Mouse (Mus musculus) midbrain, embryonic 11.5 days (tissue): Measurements from ENCODE around the gene Snd1. TPM values are rescaled to one million over a fixed set of nuclear protein-coding genes. Genes with fewer than 3 reads are reported as not detected.

Experiments used
- ATAC-seq: fragments of 200-750 bp; cut with Nextera tagmentation; 2 replicates; pipeline ENCODE4 v1.8.0; 2017; ENCODE audit warnings: moderate TSS enrichment, moderate library complexity; ENCODE audit not compliant: low FRiP score
- DNase-seq: peaks from one replicate; pipeline ENCODE4 v3.0.0; 2015; ENCODE audit warnings: low spot score; ENCODE audit errors: missing footprints
- H3K27ac ChIP-seq: fragments of 300-500 bp; sonication (generic); 2 replicates; pipeline ENCODE4 v1.5.1; 2014; ENCODE audit warnings: low read depth, low read length
- H3K27me3 ChIP-seq: fragments of 300-500 bp; sonication (generic); 2 replicates; pipeline ENCODE4 v1.6.1; 2014; ENCODE audit warnings: mild to moderate bottlenecking, low read length, moderate library complexity, mixed read lengths; ENCODE audit not compliant: control insufficient read depth, insufficient read depth
- H3K36me3 ChIP-seq: fragments of 300-500 bp; sonication (generic); 2 replicates; pipeline ENCODE4 v1.6.1; 2014; ENCODE audit warnings: mild to moderate bottlenecking, low read length, moderate library complexity, mixed read lengths; ENCODE audit not compliant: control insufficient read depth, insufficient read depth
- H3K4me1 ChIP-seq: fragments of 300-500 bp; sonication (generic); 2 replicates; pipeline ENCODE4 v1.6.1; 2014; ENCODE audit warnings: low read length; ENCODE audit not compliant: control insufficient read depth, insufficient read depth
- H3K4me2 ChIP-seq: fragments of 300-500 bp; sonication (generic); 2 replicates; pipeline ENCODE4 v1.6.1; 2014; ENCODE audit warnings: mild to moderate bottlenecking, moderate library complexity
- H3K4me3 ChIP-seq: fragments of 300-500 bp; sonication (generic); 2 replicates; pipeline ENCODE4 v1.5.1; 2014; ENCODE audit warnings: low read depth, low read length
- H3K9ac ChIP-seq: fragments of 300-500 bp; sonication (generic); 2 replicates; pipeline ENCODE4 v1.6.1; 2014; ENCODE audit warnings: low read length
- H3K9me3 ChIP-seq: fragments of 300-500 bp; sonication (generic); 2 replicates; pipeline ENCODE4 v1.6.1; 2016; ENCODE audit warnings: low read length; ENCODE audit not compliant: control insufficient read depth
- WGBS: fragments of 180-500 bp; shearing (Covaris S2); extraction: QIAGEN DNeasy Blood & Tissue Kit; methylation state at CpG from one replicate; pipeline ENCODE4 v1.1.7; 2014; 5-methylcytosine and 5-hydroxymethylcytosine counted together
- polyA plus RNA-seq: library from polyadenylated mRNA; unstranded; fragments of >200 nt; fragmentation: Nextera tagmentation; extraction: Ambion mirVana; gene quantifications from 2 replicates; pipeline ENCODE4 v1.2.1, GENCODE M21; 2014

The Snd1 gene
- polyA plus RNA-seq, 1 experiment from 2014 or later, result 88.9 TPM

DNA sequence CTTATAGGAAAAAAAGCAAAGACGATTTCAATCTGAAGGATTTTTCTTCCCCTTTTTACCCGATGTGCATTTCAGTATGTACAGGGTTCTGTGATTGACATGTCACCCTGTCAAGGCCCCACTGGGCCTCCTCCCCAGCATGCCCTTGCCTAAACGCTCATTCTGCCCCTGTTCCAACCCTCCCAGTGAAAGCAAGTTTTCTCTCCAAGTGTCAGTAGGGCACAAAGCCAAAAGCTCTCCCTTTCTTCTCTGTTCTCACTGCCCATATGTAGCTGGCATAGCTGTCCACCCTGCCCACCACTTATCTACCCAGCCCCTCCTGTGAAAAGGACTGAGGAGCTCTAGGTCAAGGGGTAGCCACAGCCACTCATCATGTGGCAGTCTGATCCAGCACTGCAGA is 374.4 kb downstream of the Snd1 start:
- no peak overlapping the region for H3K4me2 ChIP-seq
- H3K4me1 ChIP-seq, result peaks cover 29% of the 10 kb centered on the region
- DNase-seq, result no peak
- H3K27ac ChIP-seq, result no peak overlapping the region
- H3K27me3 ChIP-seq, result no peaks in the 10 kb centered on the region
- WGBS, result 53% methylated on average over 3 of the region's 3 CpGs
- no peaks in the 10 kb centered on the region for H3K36me3 ChIP-seq
- no peak overlapping the region for H3K4me3 ChIP-seq
- no peak for ATAC-seq
- no peak overlapping the region for H3K9ac ChIP-seq
- H3K9me3 ChIP-seq, result no peaks in the 10 kb centered on the region

DNA sequence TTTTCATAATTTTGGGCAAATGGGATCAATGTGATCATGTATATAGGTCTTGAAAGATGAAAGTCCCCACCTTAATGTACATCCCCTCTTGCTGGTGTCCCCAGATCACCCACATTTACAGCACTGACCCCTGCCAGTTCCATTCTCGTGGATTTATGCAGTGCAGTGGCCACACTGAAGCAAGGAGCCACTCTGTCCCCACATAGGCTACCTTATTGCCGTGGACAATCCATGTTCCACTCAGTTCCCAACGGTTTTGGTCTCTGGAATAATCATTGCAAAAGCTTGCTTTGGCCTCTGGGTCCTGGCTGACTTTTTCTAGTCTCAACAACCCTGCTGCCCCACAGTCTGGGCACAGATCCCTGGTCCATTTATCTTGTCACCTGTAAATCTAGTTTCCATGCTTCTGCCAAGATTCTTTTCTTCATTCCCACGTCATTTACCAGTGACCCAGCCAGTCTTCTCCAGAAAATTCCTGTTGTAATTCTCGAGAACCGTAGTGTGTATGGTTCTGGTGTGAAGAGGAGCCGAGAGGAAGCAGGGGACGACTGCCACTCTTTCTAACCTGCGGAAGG is 375.5 kb downstream of the Snd1 start:
- H3K36me3 ChIP-seq, result no peaks in the 10 kb centered on the region
- H3K4me3 ChIP-seq, result no peak overlapping the region
- WGBS, result 89% methylated on average over 9 of the region's 9 CpGs
- H3K4me1 ChIP-seq, result peaks cover 30% of the 10 kb centered on the region
- no peaks in the 10 kb centered on the region for H3K9me3 ChIP-seq
- no peak overlapping the region for H3K9ac ChIP-seq
- ATAC-seq (no peak), DNase-seq (peak; percentile 61)
- H3K27me3 ChIP-seq, result no peaks in the 10 kb centered on the region
- H3K4me2 ChIP-seq, result no peak overlapping the region
- H3K27ac ChIP-seq, result no peak overlapping the region

DNA sequence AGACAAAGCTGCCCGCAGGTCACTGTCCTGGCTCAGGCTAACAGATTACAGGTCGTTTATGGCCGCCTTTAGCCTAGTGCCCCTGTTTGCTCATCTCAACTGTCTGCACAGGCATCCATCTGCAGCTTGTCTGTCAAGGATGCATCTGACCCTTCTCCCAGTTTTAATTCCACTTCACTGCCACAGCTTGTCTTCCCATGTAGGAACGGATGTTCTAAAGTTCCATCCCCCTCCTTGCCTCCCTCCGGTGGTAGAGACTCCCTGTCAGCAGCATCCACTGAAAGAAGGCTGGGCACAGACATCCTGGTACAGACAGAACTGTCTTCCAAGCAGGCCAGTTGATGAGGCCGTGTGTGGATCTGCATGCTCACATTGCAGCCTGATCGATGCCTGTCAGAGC is 377.4 kb downstream of the Snd1 start:
- ATAC-seq (no peak), DNase-seq (peak; percentile 69)
- no peaks in the 10 kb centered on the region for H3K36me3 ChIP-seq
- WGBS, result 78% methylated on average over 7 of the region's 7 CpGs
- H3K4me2 ChIP-seq, result no peak overlapping the region
- H3K4me3 ChIP-seq, result no peak overlapping the region
- H3K27me3 ChIP-seq, result no peaks in the 10 kb centered on the region
- no peaks in the 10 kb centered on the region for H3K9me3 ChIP-seq
- no peak overlapping the region for H3K27ac ChIP-seq
- H3K4me1 ChIP-seq, result peaks cover 26% of the 10 kb centered on the region
- no peak overlapping the region for H3K9ac ChIP-seq

DNA sequence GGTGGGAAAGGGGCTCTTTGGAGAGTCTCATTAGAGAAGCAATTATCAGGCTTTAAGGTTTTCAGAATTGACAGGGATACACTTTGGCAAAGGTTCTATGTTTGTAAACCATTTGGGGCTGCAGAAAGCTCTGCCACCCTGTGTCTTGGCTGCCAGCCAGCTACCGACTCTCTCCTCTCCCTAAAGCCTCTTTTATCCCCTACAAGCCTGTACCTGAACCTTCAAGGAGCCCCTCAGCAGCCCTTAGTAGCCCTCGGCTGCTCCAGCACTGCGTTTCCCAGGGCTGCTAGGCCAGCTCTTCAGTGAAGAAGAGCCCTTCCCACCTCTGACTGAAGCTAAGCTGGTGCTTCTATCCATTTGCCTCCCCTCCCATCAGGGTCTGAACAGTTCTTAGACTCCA is 378.2 kb downstream of the Snd1 start:
- ATAC-seq (no peak), DNase-seq (peak; percentile 59)
- H3K4me1 ChIP-seq, result peaks cover 26% of the 10 kb centered on the region
- no peak overlapping the region for H3K9ac ChIP-seq
- no peaks in the 10 kb centered on the region for H3K9me3 ChIP-seq
- WGBS, result 42% methylated on average over 3 of the region's 3 CpGs
- no peak overlapping the region for H3K4me3 ChIP-seq
- H3K36me3 ChIP-seq, result no peaks in the 10 kb centered on the region
- H3K27ac ChIP-seq, result no peak overlapping the region
- no peaks in the 10 kb centered on the region for H3K27me3 ChIP-seq
- no peak overlapping the region for H3K4me2 ChIP-seq

DNA sequence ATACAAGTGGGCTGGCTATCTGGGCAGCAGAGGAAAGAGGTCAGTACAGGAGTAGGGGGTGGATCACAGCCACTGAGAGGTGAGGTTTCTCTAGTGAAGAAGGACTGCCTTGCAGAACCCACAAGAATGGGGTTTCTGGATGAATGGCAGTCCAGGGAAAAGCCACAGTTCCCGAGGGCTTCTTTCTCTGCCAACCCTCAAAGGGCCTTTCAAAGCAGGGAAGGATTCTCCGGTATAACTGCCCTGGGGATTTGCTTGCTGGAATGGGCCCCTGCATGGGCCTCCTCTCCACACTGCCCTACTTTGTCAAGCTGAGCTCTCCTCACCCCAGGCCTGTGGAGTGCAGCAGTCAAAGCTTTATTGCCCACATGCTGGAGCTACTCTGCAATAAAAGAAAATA is 378.7 kb downstream of the Snd1 start:
- no peak for ATAC-seq
- H3K9me3 ChIP-seq, result no peaks in the 10 kb centered on the region
- H3K4me3 ChIP-seq, result no peak overlapping the region
- H3K4me1 ChIP-seq, result peaks cover 24% of the 10 kb centered on the region
- H3K36me3 ChIP-seq, result no peaks in the 10 kb centered on the region
- no peak overlapping the region for H3K27ac ChIP-seq
- H3K4me2 ChIP-seq, result no peak overlapping the region
- peak; percentile 86 for DNase-seq
- 5% methylated on average over 2 of the region's 2 CpGs for WGBS
- H3K27me3 ChIP-seq, result no peaks in the 10 kb centered on the region
- H3K9ac ChIP-seq, result no peak overlapping the region

DNA sequence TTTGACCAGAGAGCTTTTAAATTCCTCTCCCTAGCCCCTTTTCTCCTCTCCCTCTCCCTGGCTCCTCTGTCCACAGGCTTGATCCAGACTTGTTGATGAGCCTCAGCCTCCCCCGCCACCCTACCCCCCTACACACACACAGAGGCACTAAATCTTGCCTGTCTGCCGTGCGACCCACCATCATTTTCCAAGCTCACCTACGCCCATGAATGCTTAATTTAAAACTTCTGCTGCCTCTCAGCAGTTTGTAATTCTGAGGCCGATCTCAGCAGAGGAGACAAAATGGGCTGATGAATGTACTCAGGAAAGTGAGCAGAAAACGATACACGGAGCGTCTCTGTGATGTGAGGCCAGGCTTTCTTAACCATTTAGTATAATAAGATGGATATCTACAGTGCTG is 379.7 kb downstream of the Snd1 start:
- WGBS, result 63% methylated on average over 8 of the region's 8 CpGs
- H3K9ac ChIP-seq, result no peak overlapping the region
- no peaks in the 10 kb centered on the region for H3K27me3 ChIP-seq
- no peak overlapping the region for H3K27ac ChIP-seq
- H3K4me1 ChIP-seq, result peaks cover 17% of the 10 kb centered on the region
- no peak for ATAC-seq
- peak; percentile 76 for DNase-seq
- H3K4me2 ChIP-seq, result no peak overlapping the region
- H3K9me3 ChIP-seq, result no peaks in the 10 kb centered on the region
- no peaks in the 10 kb centered on the region for H3K36me3 ChIP-seq
- no peak overlapping the region for H3K4me3 ChIP-seq

DNA sequence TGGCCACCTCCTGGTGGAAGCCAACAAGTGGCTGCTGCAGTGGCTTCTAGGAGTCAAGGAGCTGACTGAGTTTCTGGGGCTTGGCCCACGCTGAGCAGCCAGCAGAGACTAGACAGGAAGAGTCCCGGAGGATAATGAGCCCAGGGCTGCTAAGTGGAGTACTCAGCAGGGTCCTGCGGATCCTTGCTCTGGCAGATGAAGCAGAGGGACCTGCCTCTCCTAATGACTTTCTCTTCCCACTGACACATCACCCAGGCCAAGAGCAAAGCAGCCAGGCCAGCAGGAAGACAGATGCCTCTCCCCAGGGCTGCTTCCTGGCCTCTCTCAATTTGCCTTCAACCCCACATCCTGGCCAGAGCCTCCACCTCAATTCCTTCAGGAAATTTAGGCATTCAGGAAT is 380.5 kb downstream of the Snd1 start:
- ATAC-seq, result no peak
- Histone ChIP-seq H3K27ac (no peak overlapping the region), H3K4me2 (no peak overlapping the region), H3K36me3 (no peaks in the 10 kb centered on the region), H3K4me3 (no peak overlapping the region), H3K9ac (no peak overlapping the region), H3K27me3 (no peaks in the 10 kb centered on the region), H3K9me3 (no peaks in the 10 kb centered on the region), H3K4me1 (peaks cover 17% of the 10 kb centered on the region)
- WGBS, result 18% methylated on average over 3 of the region's 3 CpGs
- peak; percentile 77 for DNase-seq

DNA sequence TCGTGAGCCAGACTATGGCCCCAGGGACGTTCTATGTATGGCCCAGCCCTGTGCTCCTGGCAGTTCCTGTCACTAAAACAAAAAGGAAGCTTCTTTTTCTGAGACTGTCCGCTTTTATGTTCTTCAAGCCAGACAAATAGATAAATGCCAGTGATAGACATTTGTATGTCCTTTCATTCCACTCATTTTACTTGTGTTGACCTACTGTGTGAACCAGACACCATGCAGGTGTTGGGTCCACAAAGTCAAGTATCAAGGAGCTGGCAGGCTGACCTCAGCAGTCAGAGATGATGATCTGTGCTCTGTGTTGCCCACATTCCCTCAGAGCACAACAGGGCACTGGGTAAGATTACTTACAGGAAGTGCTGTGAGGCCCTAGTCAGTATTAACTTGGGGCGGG is 381.9 kb downstream of the Snd1 start:
- 87% methylated on average over 4 of the region's 4 CpGs for WGBS
- no peaks in the 10 kb centered on the region for H3K9me3 ChIP-seq
- no peak overlapping the region for H3K9ac ChIP-seq
- no peaks in the 10 kb centered on the region for H3K27me3 ChIP-seq
- H3K36me3 ChIP-seq, result no peaks in the 10 kb centered on the region
- peaks cover 17% of the 10 kb centered on the region for H3K4me1 ChIP-seq
- H3K4me3 ChIP-seq, result no peak overlapping the region
- DNase-seq, result peak; percentile 77
- no peak overlapping the region for H3K4me2 ChIP-seq
- no peak overlapping the region for H3K27ac ChIP-seq
- no peak for ATAC-seq

DNA sequence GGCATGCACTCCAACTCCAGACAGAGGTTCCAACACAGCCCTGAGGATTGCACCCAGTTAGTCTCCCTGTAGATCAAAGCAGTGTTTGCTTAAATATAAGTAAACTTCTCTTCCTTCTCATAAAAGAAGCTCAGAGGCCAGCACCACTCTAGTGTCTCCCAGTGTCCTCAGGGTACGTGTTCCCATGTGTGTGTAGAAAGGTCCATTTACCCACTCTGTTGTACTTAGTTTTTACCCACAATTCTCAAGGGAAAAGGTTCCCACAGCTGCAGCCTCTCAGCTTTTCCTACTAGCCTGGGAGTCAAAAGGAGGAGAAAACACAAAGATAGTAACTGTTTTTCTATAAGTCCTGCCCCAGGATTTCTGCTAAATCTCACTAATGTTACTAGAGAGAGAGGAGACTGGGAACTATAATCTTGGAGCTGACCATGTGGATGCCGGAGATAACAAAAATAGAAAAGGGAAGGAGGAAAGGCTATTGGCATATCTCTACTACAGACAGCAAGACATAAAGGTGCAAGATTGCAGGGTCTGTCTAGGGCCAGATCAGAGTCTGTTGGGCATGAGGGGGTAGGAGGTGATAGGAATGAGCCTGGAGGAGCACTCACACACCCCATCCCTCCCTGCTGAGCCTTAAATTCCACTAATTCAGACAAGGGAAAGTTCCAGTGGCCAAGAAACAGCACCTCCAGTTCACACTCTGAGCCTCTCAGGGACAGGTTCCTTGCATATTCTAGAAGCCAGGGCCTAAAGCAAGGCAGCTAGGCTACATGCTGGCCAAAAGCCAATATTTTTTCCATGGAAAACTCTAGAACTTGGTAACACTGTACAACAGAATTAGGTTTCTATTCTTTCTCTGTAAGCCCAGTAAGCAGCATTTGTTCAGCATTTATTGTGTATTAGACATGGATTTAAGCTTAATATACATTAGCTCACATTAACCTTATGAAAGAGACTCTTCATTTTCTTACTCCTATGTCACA is 382.6 kb downstream of the Snd1 start:
- 86% methylated on average over 2 of the region's 2 CpGs for WGBS
- H3K27me3 ChIP-seq, result no peaks in the 10 kb centered on the region
- H3K36me3 ChIP-seq, result no peaks in the 10 kb centered on the region
- no peak overlapping the region for H3K4me2 ChIP-seq
- no peaks in the 10 kb centered on the region for H3K9me3 ChIP-seq
- no peak overlapping the region for H3K4me3 ChIP-seq
- DNase-seq (peak; percentile 79), ATAC-seq (no peak)
- H3K27ac ChIP-seq, result no peak overlapping the region
- peaks cover 17% of the 10 kb centered on the region for H3K4me1 ChIP-seq
- H3K9ac ChIP-seq, result no peak overlapping the region
